Mouse (Mus musculus) stomach, postnatal 0 days (tissue): ENCODE results near the gene Gm17949. TPM values are rescaled to one million over a fixed set of nuclear protein-coding genes. Genes with fewer than 3 reads are reported as not detected.
A peak's percentile ranks its signal among the peaks of the same experiment; 100 is the strongest.

Experiments used
- ATAC-seq: fragments of 200-750 bp; cut with Nextera tagmentation; 2 replicates; pipeline ENCODE4 v1.8.0; 2017; ENCODE audit not compliant: low FRiP score, low TSS enrichment
- DNase-seq: peaks from one replicate; pipeline ENCODE4 v3.0.0-alpha.2; 2016; ENCODE audit warnings: low spot score
- H3K27ac ChIP-seq: fragments of 300-500 bp; sonication (generic); replicated peaks from 2 replicates; pipeline ENCODE4 v1.5.1; 2014; ENCODE audit warnings: mild to moderate bottlenecking, control low read depth
- H3K27me3 ChIP-seq: fragments of 300-500 bp; sonication (generic); 2 replicates; pipeline ENCODE4 v1.6.1; 2014; ENCODE audit warnings: low read length; ENCODE audit not compliant: control insufficient read depth, insufficient read depth
- H3K36me3 ChIP-seq: fragments of 300-500 bp; sonication (generic); 2 replicates; pipeline ENCODE4 v1.6.1; 2014; ENCODE audit warnings: low read length, mixed read lengths; ENCODE audit not compliant: control insufficient read depth, insufficient read depth
- H3K4me1 ChIP-seq: fragments of 300-500 bp; sonication (generic); replicated peaks from 2 replicates; pipeline ENCODE4 v1.6.1; 2014; ENCODE audit warnings: antibody characterized with exemption; ENCODE audit not compliant: control insufficient read depth, insufficient read depth
- H3K4me2 ChIP-seq: fragments of 300-500 bp; sonication (generic); replicated peaks from 2 replicates; pipeline ENCODE4 v1.6.1; 2014; ENCODE audit warnings: low read depth, mild to moderate bottlenecking, control low read depth, moderate library complexity
- H3K4me3 ChIP-seq: fragments of 300-500 bp; sonication (generic); 2 replicates; pipeline ENCODE4 v1.5.1; 2014; ENCODE audit warnings: low read depth, low read length, control low read depth
- H3K9ac ChIP-seq: fragments of 300-500 bp; sonication (generic); 2 replicates; pipeline ENCODE4 v1.6.1; 2014; ENCODE audit warnings: mild to moderate bottlenecking, low read length, control low read depth, mixed read lengths
- H3K9me3 ChIP-seq: fragments of 300-500 bp; sonication (generic); 2 replicates; pipeline ENCODE4 v1.6.1; 2016; ENCODE audit warnings: low read length; ENCODE audit not compliant: control insufficient read depth
- CTCF ChIP-seq: IDR thresholded peaks from 2 replicates; pipeline ENCODE4 v1.5.1; 2016; ENCODE audit warnings: antibody characterized with exemption, low read depth, mild to moderate bottlenecking, moderate library complexity
- EP300 ChIP-seq: optimal IDR thresholded peaks from 2 replicates; pipeline ENCODE3; 2016; ENCODE audit warnings: antibody characterized with exemption
- WGBS: fragments of 180-500 bp; shearing (Covaris S2); extraction: QIAGEN DNeasy Blood & Tissue Kit; methylation state at CpG from one replicate; pipeline ENCODE4 v1.1.7; 2014; 5-methylcytosine and 5-hydroxymethylcytosine counted together
- polyA plus RNA-seq: library from polyadenylated mRNA; unstranded; fragments of >200 nt; fragmentation: Nextera tagmentation; extraction: Ambion mirVana; gene quantifications from 2 replicates; pipeline ENCODE4 v1.2.1, GENCODE M21; 2015

Gene Gm17949
- polyA plus RNA-seq, 1 experiment from 2014 or later = 0.45 TPM

DNA sequence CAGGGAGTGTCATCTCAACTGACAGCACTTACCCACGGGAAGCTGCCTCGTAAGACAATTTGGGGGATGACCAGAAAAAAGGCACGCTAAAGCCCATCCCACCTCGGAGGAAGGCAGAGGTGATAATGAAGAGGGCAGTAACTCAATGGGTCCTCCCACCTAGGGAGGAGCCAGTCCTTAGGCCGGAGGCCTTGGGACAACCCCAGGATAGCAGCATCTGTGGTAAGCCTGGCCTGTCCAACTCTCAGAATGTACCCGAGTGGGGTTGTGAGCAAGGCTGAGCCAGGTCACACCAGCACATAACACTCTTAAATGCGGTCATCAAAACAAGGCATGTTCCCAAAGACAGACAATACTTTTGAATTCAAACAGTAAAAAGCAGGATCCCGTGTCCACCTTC is 18.4 kb downstream of the Gm17949 start:
- WGBS = 16% methylated on average over 8 of the region's 8 CpGs
- H3K9me3 ChIP-seq = no peaks in the 10 kb centered on the region
- DNase-seq (no peak), ATAC-seq (no peak)
- peak overlapping the region; percentile 82 for H3K4me3 ChIP-seq
- H3K4me1 ChIP-seq = 0 out of 2 replicates have a peak, but pooled peaks cover 3% of the 10 kb centered on the region
- peak overlapping the region; percentile 67 for H3K4me2 ChIP-seq
- peak overlapping the region; percentile 100 for H3K9ac ChIP-seq
- H3K27ac ChIP-seq = no peak overlapping the region
- TF ChIP-seq EP300 (no peak), CTCF (no peak)
- H3K36me3 ChIP-seq = peaks cover 19% of the 10 kb centered on the region
- no peaks in the 10 kb centered on the region for H3K27me3 ChIP-seq

DNA sequence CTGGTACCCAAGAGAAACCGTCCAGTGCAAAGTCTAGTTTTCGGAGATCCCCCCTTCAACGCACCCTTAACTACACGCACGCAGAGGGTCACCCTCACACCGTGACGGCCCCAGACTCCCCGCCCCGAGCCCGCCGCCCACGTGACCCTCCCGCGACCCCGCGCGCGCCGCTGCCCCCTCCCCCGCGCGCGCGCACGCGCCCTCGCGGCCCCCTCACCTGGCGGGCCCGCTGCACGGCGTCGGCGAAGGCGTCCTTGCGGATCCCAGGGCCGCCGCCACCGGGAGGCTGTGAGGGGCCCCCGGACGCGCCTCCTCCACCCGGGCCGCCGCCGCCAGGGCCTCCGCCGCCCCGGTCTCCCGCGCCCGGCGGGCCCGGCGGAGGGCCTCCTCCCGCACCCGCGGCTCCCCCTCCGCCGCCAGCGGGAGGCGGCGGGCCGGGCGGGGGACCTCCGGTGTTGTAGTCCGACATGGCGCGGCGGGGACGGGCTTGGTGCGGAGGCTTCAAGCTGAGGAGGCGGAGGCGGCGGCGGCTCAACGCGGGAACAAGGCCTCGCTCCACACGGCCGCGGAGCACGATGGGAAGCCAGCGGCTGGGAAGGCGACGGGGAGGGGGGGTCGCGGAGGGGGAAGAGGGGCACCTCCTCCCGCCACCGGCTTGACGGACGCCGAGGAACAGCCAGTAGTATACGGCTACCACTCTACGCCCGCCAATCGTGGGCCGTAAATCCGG is 19.8 kb downstream of the Gm17949 start, which contains the start of gene Khsrp:
TSS of gene Khsrp (minus strand) at position 592 of the 730 bp plus-strand sequence.
- TF ChIP-seq CTCF = no peak
- Histone ChIP-seq H3K4me2 (peak within 1 kb of the TSS; percentile 67), H3K9ac (peak within 1 kb of the TSS; percentile 100), H3K4me3 (peak within 1 kb of the TSS; percentile 82), H3K27ac (peak within 1 kb of the TSS; percentile 95), H3K4me1 (0 out of 2 replicates have a peak, but pooled peaks cover 3% of the 10 kb centered on the region), H3K27me3 (no peaks in the 10 kb centered on the region), H3K9me3 (no peaks in the 10 kb centered on the region), H3K36me3 (peaks cover 8% of the 10 kb centered on the region; the same call in 1 of the 2 replicates)
- under 1% methylated on average over 64 of the region's 99 CpGs for WGBS
- ATAC-seq = no peak
- peak; percentile 51 for DNase-seq

DNA sequence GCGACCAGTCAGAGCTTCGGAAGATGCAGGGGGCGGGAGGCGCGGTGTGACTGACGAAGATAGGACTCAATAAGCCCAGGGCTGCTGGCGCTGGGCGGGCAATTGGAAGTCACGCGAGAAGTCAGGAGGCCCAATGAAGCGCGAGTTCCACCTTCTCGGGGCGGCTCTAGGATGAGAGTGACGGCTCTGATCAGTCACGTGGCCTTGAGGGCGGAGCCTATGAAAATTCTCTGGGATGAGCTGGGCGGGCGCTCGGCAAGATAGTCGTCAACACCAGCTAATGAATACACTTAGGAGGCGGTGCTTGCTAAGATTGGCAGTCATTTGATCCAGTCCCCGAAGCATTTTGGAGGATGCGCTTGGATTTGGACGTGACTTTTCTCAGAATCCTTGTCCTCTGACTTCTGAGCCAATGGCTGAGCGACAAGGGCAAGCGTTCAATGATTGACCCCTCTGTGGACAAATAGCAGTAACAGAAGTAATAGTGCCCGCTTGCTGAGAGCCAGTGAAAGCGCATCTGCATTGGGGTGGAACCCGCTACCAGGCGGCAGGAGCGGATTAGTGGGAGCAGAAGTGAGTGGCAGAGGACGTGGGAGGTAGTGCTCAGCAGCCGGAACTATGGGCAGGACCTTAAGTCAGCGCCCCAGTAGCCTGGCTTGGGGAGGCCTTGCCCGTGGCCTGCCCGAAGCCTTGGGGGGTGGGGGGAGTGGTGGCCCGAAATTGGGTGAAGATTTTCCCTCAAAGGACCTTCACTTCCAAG is 20.6 kb downstream of the Gm17949 start:
- Histone ChIP-seq H3K4me2 (peak overlapping the region; percentile 57), H3K9me3 (no peaks in the 10 kb centered on the region), H3K27me3 (no peaks in the 10 kb centered on the region), H3K4me3 (peak overlapping the region; percentile 29), H3K27ac (peak overlapping the region; percentile 84), H3K36me3 (peaks cover 1% of the 10 kb centered on the region; the same call in 1 of the 2 replicates), H3K4me1 (0 out of 2 replicates have a peak, but pooled peaks cover 3% of the 10 kb centered on the region), H3K9ac (peak overlapping the region; percentile 63)
- DNase-seq (peak; percentile 100), ATAC-seq (peak; percentile 96)
- WGBS = under 1% methylated on average over 38 of the region's 38 CpGs
- TF ChIP-seq EP300 (no peak), CTCF (peak; percentile 41)

DNA sequence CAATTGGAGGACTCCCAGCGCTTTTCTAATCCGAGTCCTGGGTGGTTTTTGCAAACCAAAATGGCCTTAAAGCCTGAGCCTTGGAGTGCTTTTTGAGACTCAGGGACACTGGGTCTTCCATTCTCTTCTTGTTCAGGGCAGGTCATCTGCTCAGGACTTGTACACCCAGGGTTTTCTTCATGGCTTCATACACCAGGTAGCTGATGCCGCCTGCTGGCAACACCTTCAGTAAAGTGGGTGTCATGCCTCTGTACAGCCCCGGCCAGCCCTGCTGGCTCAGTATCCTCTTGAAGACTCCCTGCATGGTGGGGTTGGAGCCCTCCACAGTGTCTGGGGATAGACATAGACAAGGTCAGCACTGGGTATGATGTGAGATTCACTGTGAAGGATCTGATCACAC is 21.6 kb downstream of the Gm17949 start:
- no peak overlapping the region for H3K9ac ChIP-seq
- H3K4me1 ChIP-seq = 0 out of 2 replicates have a peak, but pooled peaks cover 3% of the 10 kb centered on the region
- H3K36me3 ChIP-seq = no peaks in the 10 kb centered on the region; the same call in 1 of the 2 replicates
- no peaks in the 10 kb centered on the region for H3K9me3 ChIP-seq
- DNase-seq = no peak
- no peaks in the 10 kb centered on the region for H3K27me3 ChIP-seq
- no peak for ATAC-seq
- H3K4me3 ChIP-seq = no peak overlapping the region
- no peak for TF ChIP-seq EP300
- no peak for TF ChIP-seq CTCF
- H3K4me2 ChIP-seq = no peak overlapping the region
- 88% methylated on average over 4 of the region's 4 CpGs for WGBS
- no peak overlapping the region for H3K27ac ChIP-seq

DNA sequence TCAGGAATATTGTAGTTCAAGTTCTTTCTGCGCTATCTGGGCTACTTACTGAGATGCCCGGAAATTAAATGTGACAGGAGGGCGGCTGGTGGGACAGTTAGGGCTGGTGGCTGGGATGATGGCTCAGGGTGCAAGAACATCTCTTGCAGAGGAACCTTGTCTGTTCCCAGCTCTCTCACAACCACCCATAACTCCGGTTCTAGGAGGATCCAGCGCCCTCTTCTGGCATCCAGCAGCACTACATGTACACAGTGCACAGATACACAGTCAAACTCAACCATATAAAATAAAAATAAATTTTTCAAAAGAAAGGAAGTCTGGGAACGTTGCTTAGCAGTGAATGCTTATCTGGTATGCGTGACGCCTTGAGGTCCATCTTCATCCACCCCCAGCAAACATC is 27.7 kb downstream of the Gm17949 start:
- ATAC-seq = no peak
- Histone ChIP-seq H3K27me3 (no peaks in the 10 kb centered on the region), H3K27ac (no peak overlapping the region), H3K9ac (no peak overlapping the region), H3K4me3 (no peak overlapping the region), H3K4me1 (no peaks in the 10 kb centered on the region), H3K36me3 (no peaks in the 10 kb centered on the region), H3K4me2 (no peak overlapping the region), H3K9me3 (no peaks in the 10 kb centered on the region)
- TF ChIP-seq CTCF = peak; percentile 44
- TF ChIP-seq EP300 = no peak
- 37% methylated on average over 8 of the region's 8 CpGs for WGBS
- no peak for DNase-seq

DNA sequence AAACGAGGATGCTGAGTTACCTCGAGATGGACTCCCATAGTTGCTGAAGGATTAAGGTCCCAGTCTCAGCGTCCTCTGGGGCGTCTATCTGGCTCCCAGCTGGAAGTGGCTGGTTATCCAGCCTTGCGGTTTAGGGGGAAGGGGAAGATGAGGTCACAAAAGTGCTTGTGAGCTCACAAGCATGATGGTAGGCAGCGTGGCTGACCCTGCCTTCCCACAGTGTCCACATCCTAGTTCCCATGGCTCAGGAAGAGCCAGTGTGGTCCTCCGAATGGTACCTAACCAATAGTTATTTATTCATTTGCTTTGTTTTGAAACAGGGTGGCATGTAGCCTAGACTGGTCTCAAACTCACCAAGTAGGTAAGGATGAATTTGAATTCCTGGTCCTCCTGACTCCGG is 30.3 kb downstream of the Gm17949 start, which contains the start of gene Slc25a41:
TSS of gene Slc25a41 (minus strand) at position 101 of the 400 bp plus-strand sequence.
- no peak for DNase-seq
- Histone ChIP-seq H3K4me2 (no peak within 1 kb of the TSS), H3K36me3 (no peaks in the 10 kb centered on the region), H3K9ac (no peak within 1 kb of the TSS), H3K4me3 (no peak within 1 kb of the TSS), H3K4me1 (no peaks in the 10 kb centered on the region), H3K27ac (no peak within 1 kb of the TSS), H3K27me3 (no peaks in the 10 kb centered on the region), H3K9me3 (no peaks in the 10 kb centered on the region)
- no peak for ATAC-seq
- TF ChIP-seq EP300 = no peak
- TF ChIP-seq CTCF = no peak
- 72% methylated on average over 8 of the region's 8 CpGs for WGBS
